Mouse (Mus musculus): Measurements from ENCODE around the gene Atp5b. TPM values are rescaled to one million over a fixed set of nuclear protein-coding genes. Genes with fewer than 3 reads are reported as not detected.

The Atp5b gene
- total RNA-seq, 2 experiments from 2014 or later, result 3,740 to 3,926 TPM

DNA sequence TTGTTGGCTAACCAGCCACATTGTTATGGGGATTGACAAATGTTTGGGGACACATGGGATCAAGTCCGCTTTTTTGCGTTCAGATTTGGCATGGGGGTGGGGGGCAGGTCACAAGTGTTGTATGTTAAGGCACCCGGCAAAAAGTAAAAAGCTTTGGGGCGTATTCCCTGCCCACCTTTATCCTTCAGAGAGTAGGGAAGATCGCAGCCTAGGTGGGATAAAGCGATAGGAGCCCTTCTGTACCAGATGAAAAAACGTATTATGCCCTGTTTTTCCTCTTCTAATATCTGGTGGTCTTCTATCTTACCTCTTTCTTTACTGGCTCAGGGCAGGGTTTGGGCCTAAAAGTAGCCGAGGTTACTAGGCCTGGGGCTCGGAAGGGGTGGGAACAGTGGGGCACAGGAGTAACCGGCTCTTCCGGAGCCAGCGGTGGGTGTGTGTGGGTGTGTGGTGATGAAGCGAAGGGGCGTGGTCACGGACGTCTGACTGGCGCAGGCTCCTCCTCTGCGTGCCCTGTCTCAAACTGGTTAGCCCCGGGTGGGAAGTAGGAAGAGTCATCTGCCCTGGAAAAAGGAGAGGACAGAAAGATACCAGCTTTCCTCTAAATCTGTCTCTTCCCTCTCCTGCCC, 11.4 kb downstream of the Atp5b start:
- intact Hi-C loops (cut with DNase I), result no loop called here
- peak; percentile 72 to 76 for DNase-seq

DNA sequence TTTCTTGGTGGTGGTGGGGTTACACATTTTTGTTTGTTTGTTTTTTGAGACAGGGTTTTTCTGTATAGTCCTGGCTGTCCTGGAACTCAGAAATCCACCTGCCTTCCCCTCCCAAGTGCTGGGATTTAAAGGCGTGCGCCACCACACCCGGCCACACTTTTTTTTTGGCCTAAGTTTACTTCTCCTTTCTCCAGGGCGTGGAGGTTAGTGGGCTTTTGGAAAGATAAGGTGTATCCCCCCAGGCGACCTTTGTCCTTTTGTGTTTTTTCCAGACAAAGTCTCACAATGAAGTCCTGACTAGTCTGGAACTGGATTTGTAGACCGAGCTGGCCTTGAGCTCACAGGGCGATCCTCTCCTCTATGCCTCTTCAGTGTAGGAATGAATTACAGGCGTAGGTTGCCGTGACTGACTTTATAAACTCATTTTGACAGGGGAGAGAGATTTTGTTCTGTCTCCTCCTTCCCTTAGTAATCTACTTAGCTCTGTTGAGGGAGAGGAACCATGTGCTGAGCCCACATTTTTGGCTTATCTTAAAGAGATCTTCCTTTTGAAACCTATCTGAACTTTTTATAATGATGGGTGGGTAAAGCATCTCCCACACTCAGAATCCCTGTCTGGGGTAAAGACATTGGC, 12.0 kb downstream of the Atp5b start:
- no peak for DNase-seq
- intact Hi-C loops (cut with DNase I), result no loop called here

DNA sequence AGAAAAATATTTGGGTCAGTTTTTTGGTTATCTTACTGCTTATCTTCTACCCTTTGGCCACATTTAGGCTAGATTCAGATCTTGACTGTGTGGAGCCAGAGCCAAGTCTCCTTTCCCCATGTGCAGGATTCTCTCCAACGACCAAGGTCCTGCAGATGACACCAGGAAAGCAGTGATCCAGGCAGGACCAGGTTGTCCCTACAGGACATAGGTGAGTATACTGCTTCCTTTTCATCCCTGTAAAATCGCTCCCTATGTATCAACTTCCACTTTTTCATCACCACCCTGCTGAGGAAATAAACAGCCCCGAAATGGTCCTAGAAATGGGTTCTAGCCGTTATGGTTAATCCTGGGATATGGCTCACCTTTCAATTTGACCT, 13.2 kb downstream of the Atp5b start:
- DNase-seq, result no peak
- intact Hi-C loops (cut with DNase I), result no loop called here

DNA sequence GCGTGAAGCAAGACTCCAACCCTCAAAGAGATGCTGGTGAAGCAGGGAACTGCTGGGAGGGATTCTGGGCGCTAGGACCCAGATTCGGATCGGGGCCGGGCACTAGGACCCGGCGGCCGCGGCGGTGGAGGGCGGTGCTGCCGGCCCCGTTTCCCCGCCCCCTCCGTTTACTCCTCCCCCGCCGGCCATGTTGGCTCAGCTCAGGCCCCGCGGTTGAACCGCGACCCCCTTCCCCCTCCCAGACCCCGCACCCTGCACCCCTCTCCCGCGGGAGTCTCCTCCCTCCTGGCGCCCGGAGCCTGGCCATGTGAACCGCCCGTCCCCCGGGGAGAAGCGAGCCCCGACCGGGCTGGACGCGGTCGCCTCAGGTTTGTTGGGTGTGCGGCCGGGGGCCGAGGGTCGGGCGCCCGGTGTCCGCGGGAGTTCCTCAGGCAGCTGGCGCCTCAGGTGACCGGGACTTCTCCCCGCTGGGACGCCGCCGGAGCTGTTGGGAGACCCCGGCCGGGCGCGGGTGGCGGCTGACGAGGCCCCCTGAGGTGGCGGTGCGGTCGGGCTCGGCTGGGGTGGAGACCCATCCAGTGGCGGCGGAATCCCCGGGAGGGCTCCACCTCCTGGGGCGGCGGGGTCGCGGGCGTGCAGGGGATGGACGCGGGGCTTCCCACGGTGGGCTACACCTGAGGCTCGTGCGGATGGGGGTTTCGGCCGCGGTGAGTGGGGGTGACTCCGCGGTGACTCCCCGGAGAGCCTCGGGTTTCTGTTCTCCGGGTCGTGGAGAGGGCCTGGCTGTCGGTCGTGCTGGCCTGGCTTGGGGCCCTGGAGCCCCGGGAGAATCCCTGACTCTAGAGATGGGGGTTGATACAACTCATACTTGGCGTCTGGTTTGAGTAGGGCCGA, 13.9 kb downstream of the Atp5b start:
- intact Hi-C loops (cut with DNase I), result no loop called here
- DNase-seq, result peak; percentile 65 to 75

DNA sequence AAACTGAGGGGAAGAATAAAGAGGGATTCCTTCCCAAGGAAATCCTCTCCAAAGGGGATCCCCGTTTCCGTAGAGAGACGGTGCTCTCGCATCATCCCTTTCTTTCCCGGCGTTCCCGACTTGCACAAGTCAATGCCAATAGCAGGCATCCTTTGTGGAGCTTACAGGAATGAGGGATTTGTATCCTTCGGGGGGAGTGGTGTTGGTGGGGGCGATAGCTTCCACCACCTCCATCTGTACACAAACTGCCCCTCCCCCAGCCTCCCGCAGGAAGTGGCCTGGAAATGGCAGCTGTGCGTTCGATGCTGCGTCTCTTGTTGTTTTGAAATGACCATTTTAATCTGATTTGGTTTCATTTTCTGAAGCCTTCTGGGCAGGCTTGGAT, 14.5 kb downstream of the Atp5b start:
- intact Hi-C loops (cut with DNase I), result no loop called here
- DNase-seq, result peak; percentile 26 to 34

DNA sequence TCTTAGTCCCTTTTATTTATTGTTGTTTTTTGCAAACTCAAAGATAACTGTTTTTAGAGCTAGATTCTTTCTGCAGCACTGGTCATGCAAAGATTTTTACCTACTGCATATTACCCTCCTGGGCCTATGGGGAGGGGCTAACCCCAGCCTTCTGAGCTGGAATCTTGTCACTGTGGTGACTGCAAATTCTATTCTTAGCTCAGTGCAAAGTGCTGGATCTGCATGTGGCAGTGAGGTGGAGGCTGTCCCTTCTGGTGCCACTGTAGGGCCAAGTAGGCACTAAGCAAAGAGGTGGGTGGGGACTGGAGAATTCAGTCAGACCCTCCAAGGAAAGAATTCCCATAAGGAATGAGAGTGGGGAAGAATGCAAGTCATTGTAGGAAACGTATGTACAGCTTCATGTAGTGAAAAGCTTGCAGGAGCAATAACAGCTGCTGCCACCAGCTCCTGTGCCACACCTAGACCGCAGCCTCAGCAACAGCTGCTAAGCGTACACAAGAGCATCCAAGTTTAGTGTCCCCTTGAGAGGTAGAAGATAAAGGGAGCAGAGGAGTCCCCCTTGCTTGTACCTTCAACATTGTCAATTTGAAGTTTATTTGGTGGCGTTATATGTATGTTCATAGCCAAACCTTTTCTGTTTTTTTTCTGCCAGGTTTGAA, 27.2 kb downstream of the Atp5b start:
- intact Hi-C loops (cut with DNase I), result no loop called here
- no peak for DNase-seq

DNA sequence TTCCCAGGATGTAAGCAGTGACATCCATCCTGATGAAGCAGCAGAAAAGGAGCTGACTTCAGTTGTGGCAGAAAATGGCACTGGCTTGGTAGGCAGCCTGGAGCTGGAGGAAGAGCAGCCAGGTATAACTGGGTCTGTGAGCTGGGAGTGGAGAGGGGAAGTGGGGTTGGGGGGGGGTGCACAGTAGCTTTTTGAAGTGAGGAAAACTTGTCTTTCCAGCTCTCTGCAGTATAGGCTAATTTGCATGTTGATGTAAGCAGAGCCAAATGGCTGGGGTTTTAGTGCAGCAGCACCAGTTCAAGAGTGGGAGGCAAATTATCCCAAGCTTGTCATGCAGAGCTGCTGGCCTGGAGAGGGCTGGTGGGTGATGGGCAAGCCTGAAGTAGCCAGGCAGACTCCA, 28.2 kb downstream of the Atp5b start:
- intact Hi-C loops (cut with DNase I), result no loop called here

DNA sequence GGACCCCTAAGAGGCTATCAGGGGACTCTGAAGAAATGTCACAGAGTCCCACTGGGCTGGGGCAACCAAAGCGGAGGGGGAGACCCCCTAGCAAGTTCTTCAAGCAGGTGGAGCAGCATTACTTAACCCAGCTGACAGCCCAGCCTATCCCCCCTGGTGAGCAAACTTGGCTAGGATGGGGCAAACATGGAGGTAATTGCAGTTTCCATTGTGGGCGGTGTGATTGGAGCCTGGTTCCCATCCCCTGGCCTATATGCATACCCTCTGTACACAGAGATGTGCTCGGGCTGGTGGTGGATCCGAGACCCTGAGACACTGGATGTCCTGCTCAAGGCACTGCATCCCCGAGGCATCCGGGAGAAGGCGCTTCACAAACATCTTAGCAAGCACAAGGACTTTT, 40.8 kb downstream of the Atp5b start:
- no peak for DNase-seq
- intact Hi-C loops (cut with DNase I), result no loop called here

More for the DNA sequence above, 28.2 kb downstream of the Atp5b start:
- no peak for DNase-seq

DNA sequence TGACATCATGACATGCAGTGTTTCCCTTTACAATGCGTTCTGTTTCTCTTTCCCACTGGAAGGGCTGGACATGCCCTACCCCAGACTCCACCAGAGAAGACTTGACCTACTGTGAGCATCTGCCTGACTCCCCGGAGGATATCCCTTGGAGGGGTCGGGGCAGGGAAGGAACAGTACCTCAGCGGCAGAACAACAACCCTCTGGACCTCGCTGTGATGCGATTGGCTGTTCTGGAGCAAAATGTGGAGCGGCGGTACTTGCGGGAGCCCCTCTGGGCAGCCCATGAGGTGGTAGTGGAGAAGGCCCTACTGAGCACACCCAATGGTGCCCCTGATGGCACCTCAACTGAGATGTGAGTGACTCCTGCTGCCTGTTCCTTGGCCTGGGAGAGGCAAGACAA, 41.8 kb downstream of the Atp5b start:
- intact Hi-C loops (cut with DNase I), result no loop called here
- DNase-seq, result no peak

DNA sequence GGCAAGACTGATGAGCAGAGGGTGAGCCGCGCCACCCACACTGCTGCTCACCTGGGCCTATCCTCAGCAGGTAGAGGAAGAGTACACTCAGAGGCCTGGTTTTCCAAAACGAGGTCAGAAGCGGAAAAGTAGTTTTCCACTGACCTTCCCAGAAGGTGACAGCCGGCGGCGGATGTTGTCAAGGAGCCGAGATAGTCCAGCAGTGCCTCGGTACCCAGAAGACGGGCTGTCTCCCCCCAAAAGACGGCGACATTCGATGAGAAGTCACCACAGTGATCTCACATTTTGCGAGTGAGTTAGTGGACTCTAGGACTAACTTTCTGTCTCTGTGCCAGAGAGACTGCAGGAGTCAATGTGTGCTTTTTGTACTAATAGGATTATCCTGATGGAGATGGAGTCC, 42.9 kb downstream of the Atp5b start:
- intact Hi-C loops (cut with DNase I), result no loop called here
- DNase-seq, result no peak

DNA sequence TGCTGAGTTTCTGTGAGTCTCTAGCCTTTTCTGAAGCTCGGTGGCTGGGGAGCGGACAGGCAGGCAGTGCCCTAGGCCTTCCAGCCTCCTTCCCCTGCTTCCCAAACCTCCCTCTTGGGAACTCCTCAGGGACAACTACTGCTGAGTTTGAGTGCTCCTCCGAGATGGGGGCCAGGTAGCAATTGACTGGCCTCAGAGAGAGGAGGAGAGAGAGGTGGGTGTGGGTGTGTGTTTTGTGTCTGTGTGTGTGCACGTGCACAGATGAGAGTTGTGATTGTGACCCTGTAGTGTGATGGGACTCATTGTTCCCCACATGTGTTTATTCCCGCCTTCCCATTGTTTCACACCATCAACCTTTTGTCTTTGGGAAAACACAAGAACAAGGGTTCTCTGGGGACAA, 44.4 kb downstream of the Atp5b start:
- intact Hi-C loops (cut with DNase I), result no loop called here

DNA sequence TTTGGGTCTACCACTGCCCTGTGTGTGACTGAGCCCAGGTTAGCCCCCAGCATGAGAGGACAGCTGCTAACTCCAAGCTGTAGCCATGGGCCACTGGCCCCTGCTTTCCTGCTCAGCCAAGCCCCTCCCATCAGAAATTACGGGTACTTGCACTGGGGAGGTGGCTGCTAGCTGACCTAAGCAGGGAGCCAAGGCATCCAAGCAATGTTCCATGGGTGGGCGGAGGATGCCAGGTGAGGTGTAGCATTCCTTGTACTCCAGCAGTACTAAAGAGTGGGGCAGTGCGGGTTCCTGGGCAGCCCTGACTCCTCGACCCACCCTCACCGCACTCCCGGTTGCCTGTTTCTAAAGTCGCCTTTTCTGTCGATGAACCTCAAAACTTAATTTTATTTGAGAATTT, 45.1 kb downstream of the Atp5b start:
- no peak for DNase-seq
- intact Hi-C loops (cut with DNase I), result no loop called here

More for the DNA sequence above, 44.4 kb downstream of the Atp5b start:
- no peak for DNase-seq

DNA sequence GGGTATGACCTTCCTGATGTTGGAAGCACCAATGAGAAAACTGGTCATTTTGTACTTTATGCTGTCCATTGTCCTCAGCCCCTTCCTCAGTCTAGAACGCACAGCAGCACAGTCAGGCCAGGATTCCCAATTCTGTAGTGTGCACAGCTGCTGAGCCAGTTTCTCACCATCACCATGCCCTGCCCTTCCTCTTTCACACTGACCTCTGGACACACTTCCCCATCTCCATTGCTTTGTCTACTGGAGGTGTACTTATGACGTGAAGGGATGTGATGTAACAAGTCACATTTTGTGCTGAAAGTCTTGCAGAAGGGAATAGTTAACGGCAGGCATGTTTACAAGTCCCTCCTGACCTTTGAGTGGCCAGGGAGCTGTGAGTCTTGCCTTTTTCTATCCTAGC, 48.2 kb downstream of the Atp5b start:
- no peak for DNase-seq
- intact Hi-C loops (cut with DNase I), result loop anchor here (5.0 kb wide), 1 partner anchor 151 kb away; no protein-coding TSS in a partner anchor

DNA sequence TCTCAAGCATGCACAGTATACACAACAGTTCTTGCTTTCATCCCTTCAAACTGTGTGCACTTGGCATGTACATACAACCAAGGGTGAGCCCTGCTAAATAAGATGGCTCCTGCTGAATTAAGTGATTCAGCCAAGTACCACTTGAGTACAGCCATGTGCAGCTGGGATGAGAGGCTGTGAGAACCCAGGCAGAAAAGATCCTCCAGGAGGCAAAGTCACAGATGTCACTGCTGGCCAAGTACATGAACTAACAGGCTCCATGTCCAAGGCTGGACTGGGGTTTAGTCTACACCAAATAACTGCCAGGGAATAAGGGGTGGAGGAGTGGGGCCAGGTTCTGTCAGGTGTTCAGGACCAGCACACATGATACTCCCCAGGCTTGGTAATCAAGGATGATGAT, 48.7 kb downstream of the Atp5b start:
- intact Hi-C loops (cut with DNase I), result loop anchor here (5.0 kb wide), 1 partner anchor 150 kb away; no protein-coding TSS in a partner anchor
- no peak for DNase-seq

DNA sequence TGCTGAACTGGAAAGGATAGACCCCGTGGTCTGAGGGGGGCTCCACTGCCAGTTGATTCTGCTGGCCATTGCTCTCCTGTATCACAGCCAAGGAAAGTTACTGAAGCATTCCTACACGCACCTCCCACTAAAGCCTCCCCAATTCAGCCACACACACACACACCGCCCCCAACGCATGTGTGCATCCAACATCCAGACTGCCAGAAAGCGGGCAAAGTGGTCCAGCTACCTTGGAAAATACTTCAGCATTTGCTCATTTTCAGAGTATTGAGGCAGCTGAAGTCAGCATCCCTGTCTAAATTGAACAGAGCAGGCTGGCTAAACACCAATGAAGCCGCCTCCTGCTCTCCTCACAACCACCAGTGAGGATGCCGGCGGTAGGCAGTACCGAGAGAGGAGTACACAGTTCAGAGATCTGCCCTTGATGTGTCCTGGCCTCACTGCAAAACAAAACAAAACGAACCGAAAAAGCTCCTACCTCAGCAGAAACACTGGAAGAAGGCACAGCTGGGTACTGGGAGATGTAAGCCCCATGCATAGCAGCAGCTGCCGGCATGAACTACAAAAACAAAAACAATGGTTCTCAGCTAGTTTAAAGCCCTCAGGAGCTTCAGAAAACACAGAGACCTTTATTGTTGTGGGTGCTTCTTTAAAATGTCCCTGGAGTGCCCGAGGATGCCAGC, 50.7 kb downstream of the Atp5b start:
- no peak for DNase-seq
- intact Hi-C loops (cut with DNase I), result loop anchor here (5.0 kb wide), 1 partner anchor 149 kb away; no protein-coding TSS in a partner anchor

DNA sequence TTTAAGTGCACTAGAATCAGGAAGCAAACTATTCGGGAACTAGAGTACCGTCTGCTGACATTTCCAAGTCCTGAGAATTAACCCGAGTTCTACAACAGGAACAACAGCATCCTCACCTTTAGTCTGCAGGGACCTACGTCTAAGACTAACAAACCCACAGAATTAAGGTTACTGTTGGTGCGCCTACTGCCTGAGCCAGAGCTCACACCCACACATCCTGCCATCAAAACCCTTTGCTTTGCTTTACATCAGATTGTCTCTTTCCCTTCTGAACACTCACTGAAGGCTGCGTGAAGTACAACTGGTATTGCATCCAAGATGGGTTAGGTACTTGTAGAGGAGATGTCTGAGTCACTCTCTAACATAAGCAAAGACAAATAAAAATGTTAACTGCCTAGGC, 52.3 kb downstream of the Atp5b start:
- DNase-seq, result no peak
- intact Hi-C loops (cut with DNase I), result no loop called here

All from gastrocnemius, postnatal 36 days (tissue).